33 mouse cellular contexts compared by ENCODE assay signal in the genomic region with DNA sequence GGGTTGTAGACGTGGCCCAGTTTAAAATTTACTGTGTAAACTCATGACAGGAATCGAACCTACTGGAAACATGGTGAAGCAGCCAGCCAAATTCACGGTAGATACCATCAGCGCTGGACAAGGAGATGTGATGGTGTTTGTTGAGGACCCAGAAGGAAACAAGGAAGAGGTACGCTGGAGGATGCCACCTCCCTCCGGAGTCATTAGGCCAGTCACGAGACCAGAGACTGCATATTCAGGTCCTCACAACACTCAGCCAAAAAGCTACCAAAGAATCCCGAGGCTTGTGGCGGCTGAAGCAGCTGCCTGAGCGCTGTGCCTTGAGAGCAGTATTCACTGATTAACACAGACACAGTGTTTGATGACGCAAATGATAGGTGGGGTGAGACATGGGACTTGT.
"Had no signal": no experiment of that assay in that cellular context is flagged by ENCODE, and none has a peak within 500 bp of the region (broad histone marks: within the 10 kb centered on the region; RNA-seq: fewer than 3 reads in every experiment).

No protein-coding gene starts in this region.

- H3K9me3 ChIP-seq: heart, embryonic 12.5 days; heart, embryonic 13.5 days; heart, embryonic 15.5 days; hindbrain, embryonic 12.5 days; hindbrain, embryonic 13.5 days; hindbrain, embryonic 15.5 days; intestine, embryonic 15.5 days; kidney, embryonic 15.5 days had no signal

- H3K27me3 ChIP-seq: heart, embryonic 12.5 days; heart, embryonic 13.5 days; heart, embryonic 15.5 days; hindbrain, embryonic 12.5 days; hindbrain, embryonic 13.5 days; hindbrain, embryonic 15.5 days; intestine, embryonic 15.5 days; kidney, embryonic 15.5 days had no signal

- DNase-seq: heart, postnatal 10 days; heart, postnatal 14 days; heart, postnatal 36 days; heart, postnatal 4 days; kidney, adult 11 months; kidney, adult 18-20 months; kidney, adult 2 months; kidney, adult 8-10 months; kidney, adult 9 months; kidney, postnatal 10 days; kidney, postnatal 14 days; kidney, postnatal 25 days; kidney, postnatal 36 days; kidney, postnatal 4 days; layer of hippocampus, adult 9-11 months; layer of hippocampus, postnatal 36 days had no signal

- H3K27ac ChIP-seq: heart, embryonic 13.5 days; heart, embryonic 15.5 days; hindbrain, embryonic 12.5 days; hindbrain, embryonic 13.5 days; hindbrain, embryonic 14.5 days; hindbrain, embryonic 15.5 days; hindbrain, postnatal 0 days; intestine, embryonic 15.5 days; kidney, embryonic 15.5 days; kidney, postnatal 0 days; layer of hippocampus, adult 2 months; left cerebral cortex, adult 2 months had no signal

- H3K9ac ChIP-seq: heart, embryonic 12.5 days; heart, embryonic 13.5 days; heart, embryonic 15.5 days; hindbrain, embryonic 12.5 days; hindbrain, embryonic 13.5 days; hindbrain, embryonic 14.5 days; hindbrain, embryonic 15.5 days; intestine, embryonic 15.5 days; kidney, embryonic 15.5 days had no signal

- H3K4me1 ChIP-seq: heart, embryonic 12.5 days; heart, embryonic 13.5 days; hindbrain, embryonic 12.5 days; hindbrain, embryonic 13.5 days; intestine, embryonic 15.5 days; kidney, embryonic 15.5 days had no signal

- ATAC-seq: hindbrain, embryonic 16.5 days; hindbrain, postnatal 0 days; inflammation-experienced regulatory T-cells, adult 6 months; intestine, embryonic 15.5 days; intestine, embryonic 16.5 days; intestine, postnatal 0 days had no signal

- H3K4me3 ChIP-seq: heart, embryonic 12.5 days; heart, embryonic 13.5 days; heart, embryonic 15.5 days; hindbrain, embryonic 12.5 days; hindbrain, embryonic 13.5 days; hindbrain, embryonic 15.5 days; intestine, embryonic 15.5 days; kidney, embryonic 15.5 days; layer of hippocampus, adult 2 months; left cerebral cortex, adult 2 months had no signal
